Mouse (Mus musculus) frontal cortex, postnatal 25 days (tissue): ENCODE measurements at regions not wholly inside any gene's neighbourhood (a gene's known extent, or its start where the extent isn't known, plus 50 kb on each side); places are given as distances from the start of the nearest gene placed in this dataset.
"Not testable (repeated sequence)": the region's sequence is repeated elsewhere in the genome, so short reads cannot be mapped to it uniquely, and the experiment has no call there.

Source experiments
- DNase-seq, 2 experiments: peaks; one replicate each; pipeline ENCODE4 v3.0.0; 2022; ENCODE audit warnings: low spot score in 2 of 2

- no peak for DNase-seq
Observed at GRCm38 (mm10) chr1:194565574-194565973, 52.4 kb upstream of the Plxna2 start.

DNA sequence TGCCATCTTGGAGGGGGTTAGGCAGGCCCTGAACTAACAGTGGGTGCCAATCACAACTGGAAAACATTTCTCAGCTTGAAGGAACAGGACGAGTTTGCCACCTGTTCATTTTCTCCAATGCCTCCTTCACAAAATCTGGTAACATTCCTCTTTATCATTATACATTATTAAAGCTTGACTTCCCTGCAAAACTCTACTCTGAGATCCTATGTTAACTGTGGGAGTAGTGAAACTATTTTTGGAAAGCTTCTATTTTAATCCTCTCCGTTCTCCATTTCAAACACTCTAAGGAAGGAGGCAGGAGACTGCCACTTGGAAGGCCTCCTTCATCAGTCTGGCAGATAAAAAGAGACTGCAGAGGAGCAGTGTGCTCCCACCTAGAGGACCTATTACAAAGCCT, 54.1 kb upstream of the Plxna2 start:
- DNase-seq: no peak

DNA sequence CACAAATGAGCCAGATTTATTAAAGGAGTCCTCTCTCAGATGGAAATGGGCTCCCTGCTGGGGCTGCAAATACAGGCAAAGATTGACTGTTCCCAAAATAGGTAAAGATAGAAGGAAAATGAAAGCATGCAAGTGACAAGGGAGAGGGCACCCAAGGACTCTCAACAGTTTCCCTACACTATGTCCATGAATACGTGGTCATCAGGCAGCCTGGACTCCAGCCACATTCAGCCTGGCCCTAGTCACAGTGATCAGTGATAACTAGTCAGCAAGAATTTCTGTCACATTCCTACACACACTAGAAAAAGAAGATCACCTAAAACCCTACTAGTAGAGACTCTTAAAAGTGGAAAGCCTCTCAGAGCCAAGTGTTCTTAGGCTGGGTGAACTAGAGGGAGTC, 56.9 kb upstream of the Plxna2 start:
- no peak for DNase-seq

- no peak for DNase-seq
Observed at GRCm38 (mm10) chr1:194548661-194549060, 69.4 kb upstream of the Plxna2 start.

DNA sequence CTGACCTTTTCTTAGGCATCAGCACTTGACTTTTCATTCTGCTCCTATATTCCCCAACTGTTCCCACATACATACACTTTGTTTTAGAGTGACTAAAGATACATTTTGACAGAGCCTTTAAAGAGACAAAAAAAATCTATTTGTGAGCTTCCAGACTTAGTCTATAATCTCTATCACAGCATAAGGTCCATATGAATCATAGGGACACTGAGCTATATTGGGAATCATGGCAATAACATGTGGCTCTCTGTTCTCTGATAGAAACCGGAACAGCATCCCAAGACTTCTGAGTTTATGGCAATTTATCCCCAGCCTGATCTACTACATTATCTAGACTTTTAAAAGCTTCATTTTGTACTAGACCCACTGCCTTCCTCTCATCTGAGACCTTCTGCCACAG, 69.8 kb upstream of the Plxna2 start:
- no peak for DNase-seq

GRCm38 (mm10) chr1:194540923-194541322, 77.1 kb upstream of the Plxna2 start:
- no peak for DNase-seq

GRCm38 (mm10) chr1:194527342-194528165, 90.5 kb upstream of the Plxna2 start:
- no peak for DNase-seq

- no peak for DNase-seq
Observed at GRCm38 (mm10) chr1:194524976-194525375, 93.0 kb upstream of the Plxna2 start.

- DNase-seq: no peak
Observed at GRCm38 (mm10) chr1:194521216-194521615, 96.8 kb upstream of the Plxna2 start.

DNA sequence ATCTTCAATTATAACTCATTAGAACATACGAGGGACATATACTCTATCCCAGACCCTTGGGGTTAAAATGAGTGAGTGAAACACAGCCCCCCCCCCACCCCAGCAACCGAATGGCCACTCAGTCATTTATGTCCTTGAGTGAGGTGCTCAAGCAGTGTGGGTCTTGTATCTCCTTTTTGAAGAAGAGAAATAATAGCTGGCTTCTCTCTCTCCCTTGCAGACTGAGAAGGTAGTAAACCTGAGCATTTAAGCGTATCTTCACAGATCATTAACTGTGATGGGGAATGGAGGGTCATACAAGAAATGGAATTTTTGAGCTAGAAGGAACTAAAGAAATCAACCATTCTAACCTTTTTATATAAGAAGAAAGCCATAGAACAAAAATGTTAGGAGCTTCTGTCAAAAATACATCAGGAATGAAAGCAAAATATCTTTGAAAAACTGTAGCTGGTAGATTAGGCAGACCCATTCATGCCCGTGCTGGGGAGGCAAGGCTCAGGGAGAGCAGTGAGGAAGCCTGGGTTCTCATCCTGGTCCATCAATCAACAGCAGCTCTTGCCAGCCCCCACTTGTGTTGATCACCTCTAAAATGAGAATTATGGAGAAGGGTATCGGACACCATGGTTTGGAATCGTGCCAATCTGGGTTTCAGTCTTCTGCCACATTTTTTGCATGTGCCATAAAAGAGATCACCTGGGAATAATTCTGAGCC, 98.4 kb upstream of the Plxna2 start:
- no peak for DNase-seq

DNA sequence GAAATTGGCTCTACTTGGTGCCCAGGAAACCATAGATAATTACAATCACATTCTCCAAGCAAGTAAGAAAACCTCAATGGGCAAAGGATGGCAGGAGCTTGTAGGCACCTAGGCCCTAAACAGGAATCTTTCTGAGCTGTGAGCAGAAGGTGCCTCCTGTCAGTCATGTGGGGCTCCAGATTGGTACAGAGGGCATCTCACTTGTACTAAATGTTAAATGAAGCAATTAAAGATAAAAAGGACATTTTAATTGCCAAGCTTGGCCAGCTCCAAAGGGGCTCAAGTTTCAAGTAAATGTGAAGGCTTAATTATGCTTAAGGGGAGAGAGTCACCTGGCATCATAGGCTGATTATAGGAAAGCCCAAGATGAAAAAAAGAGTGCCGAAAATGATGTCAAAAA, 101.9 kb upstream of the Plxna2 start:
- DNase-seq: no peak

DNA sequence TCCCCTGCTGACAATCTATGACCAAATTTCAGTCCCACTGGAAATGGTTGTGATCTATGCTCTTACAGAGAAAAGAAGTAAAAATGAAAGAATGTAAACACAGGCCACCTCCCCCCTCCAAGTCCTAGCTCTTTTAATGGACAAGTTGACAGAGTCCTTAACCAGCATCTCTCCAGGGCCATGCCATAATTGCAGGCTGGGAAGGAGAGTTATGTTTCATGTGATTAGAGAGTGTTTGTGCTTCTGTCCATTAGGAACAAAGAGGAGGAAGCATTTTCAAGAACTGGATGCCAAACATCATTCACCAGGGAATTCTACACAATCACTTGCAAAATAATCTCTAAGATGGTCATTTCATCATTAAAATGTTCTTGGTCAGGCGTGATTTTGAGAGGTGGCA, 109.7 kb upstream of the Plxna2 start:
- no peak for DNase-seq

DNA sequence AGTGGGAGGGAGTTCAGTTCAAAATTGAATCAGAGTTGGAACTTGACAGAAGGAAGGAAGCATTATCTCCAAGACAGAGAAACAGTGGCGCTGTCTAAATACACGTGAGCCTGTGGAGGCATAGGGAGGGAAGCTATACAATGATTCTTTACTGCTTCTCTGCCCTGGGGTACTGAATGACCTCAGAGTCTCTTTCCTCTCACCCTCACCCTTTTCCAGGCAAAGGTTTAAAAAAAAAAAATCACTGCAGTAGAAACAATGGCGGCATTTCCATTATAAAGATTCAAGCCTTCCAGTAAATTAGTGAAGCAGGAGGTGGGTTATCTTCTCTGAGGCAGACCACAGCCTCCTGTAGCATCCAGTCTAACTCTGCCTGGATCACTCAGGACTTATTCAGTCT, 112.2 kb upstream of the Plxna2 start:
- no peak for DNase-seq

DNA sequence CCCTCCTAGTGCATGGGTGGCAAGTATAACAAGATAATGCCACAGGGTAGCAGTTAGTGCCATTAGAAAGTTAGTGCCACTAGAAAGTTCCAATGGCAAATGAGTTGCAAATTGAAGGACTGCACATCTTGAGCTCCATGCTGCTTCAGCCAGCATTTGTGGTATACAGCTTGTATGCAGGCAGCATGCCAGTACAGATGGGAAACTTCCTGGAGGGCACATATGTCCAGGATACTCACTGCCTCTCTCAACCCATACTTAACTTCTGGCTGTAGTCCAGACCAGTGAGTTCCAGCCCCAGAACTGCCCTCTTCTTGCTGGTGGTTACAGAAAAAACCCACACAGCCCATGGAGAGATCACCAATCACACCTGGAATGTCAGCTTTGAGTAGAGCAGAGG, 113.8 kb upstream of the Plxna2 start:
- no peak for DNase-seq

DNA sequence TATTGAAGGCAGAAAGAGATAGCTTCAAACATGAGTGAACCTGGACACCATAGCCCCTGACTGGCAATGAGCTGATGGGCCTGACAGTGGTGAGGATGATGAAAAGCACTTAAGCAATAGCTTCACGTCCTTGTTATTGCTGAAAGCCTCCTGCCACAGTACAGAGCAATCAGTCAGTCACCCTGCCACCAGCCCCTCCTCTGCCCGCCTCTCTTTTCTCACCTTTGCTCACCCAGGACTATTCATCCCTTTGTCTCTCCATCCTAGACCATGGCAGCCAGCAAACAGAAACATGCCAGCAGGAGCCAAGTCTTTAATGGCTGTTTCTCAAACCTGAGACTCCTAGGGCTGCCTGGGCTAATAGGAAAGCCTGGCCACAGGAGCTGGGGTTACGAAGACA, 114.5 kb upstream of the Plxna2 start:
- DNase-seq: no peak

DNA sequence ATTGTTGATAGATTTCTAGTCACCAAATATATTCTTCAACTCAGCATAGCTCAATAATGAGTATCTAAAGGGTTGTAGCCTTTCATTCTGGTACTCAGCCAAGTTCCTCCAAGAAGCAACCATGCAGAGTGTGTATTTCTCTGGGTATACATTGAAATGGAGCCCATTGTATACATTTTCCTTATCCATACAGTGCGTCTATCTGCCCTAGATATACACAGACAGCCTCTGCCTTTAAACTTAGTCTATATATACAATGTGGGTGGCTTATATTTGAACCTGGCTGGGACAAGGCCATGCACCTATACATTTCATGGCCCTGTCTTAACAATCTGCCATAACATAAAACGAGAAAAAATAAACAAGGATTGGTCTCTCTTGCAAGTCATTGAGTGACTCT, 121.6 kb upstream of the Plxna2 start:
- DNase-seq: no peak

DNA sequence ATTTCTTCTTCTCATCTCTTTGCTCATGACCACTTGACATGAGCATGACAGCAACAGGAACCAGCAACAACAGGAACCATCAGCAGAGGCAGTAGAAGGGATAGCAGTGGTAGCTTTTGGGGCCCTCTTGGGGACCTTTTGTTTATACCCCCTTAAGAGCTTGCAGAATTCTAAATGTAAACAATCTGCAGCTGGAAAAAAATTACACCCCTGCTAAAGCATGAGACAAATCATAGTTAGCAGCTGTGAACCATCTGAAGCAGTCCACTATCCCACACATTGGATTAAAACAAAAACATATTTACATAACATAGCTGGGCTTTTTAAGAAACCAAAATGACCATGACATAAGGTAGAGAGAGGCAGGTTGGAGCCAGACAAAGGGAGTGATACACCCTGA, 126.9 kb upstream of the Plxna2 start:
- DNase-seq: no peak

GRCm38 (mm10) chr1:194488126-194488525, 129.9 kb upstream of the Plxna2 start:
- no peak for DNase-seq

DNA sequence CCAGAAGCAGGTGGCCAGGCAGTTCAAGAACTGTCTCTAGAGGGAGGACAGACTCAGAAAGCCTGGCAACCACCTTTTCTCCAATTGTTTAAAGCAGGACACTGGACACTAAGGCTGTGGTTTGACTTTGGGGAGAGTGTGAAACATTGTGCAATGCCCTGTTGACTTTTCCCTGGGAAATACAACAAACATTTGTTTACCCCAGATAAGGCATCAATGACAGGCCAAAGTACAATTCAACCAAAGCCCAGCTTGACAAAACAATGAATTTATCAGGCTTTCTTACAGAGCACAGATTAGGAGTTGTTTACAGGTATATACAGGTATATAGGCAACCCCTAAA, 135.3 kb upstream of the Plxna2 start:
- no peak for DNase-seq

GRCm38 (mm10) chr1:194482001-194482716, 135.9 kb upstream of the Plxna2 start:
- DNase-seq: no peak

DNA sequence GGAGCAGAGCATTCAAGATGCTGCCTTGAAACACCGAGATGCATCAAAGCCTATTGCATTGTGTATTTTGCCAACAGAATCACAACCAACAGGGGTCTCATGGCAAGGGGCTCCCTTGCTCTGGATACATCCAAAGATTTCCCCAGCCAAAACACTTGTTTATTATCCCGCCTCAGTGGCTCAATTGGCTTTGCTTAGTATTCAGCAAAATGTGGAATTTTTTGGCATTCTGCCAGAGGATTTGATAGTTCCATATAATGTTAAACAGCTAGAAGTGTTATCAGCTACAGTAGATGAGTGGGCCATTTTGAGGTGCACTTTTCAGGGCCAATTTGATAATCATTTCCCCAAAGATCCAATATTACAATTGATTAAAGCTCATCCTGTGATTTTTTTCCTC, 146.7 kb upstream of the Plxna2 start:
- not testable (repeated sequence) for DNase-seq

DNA sequence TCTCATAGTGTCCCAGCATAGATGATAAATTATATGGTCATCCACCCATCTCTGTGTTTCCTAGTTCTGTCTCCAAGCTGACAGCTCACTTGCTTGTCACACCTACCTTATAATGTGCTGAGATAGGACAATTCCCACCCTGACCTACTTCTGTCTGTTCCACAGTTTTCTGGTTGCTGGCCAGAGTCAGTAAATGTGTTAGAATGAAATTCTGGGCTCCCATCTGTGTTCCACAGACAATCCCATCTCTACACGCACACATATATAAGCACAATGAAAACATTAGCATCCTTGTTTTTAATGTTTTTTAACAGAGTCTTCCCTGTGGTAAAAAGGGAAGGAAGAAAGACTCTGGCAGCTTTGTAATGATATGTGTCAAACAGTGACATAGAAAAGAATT, 165.5 kb upstream of the Plxna2 start:
- DNase-seq: no peak

GRCm38 (mm10) chr1:194443681-194444080, 174.3 kb upstream of the Plxna2 start:
- DNase-seq: no peak
